Mouse (Mus musculus) hindbrain, postnatal 0 days (tissue): ENCODE data around the gene Slc25a19. TPM values are rescaled to one million over a fixed set of nuclear protein-coding genes. Genes with fewer than 3 reads are reported as not detected.

Source experiments
- ATAC-seq: fragments of 200-750 bp; cut with Nextera tagmentation; 2 replicates; pipeline ENCODE4 v1.8.0; 2017; ENCODE audit warnings: mild to moderate bottlenecking, moderate TSS enrichment, moderate library complexity
- DNase-seq: peaks from one replicate; pipeline ENCODE4 v3.0.0-alpha.2; 2015; ENCODE audit warnings: low spot score
- H3K27ac ChIP-seq: fragments of 300-500 bp; sonication (generic); 2 replicates; pipeline ENCODE4 v1.5.1; 2014; ENCODE audit warnings: mild to moderate bottlenecking
- H3K27me3 ChIP-seq: fragments of 300-500 bp; sonication (generic); 2 replicates; pipeline ENCODE4 v1.6.1; 2014; ENCODE audit warnings: low read length, mixed read lengths; ENCODE audit not compliant: insufficient read depth
- H3K36me3 ChIP-seq: fragments of 300-500 bp; sonication (generic); 2 replicates; pipeline ENCODE4 v1.6.1; 2014; ENCODE audit warnings: low read length, mixed read lengths; ENCODE audit not compliant: insufficient read depth
- H3K4me1 ChIP-seq: fragments of 300-500 bp; sonication (generic); 2 replicates; pipeline ENCODE4 v1.6.1; 2014; ENCODE audit warnings: antibody characterized with exemption, low read length, mixed read lengths; ENCODE audit not compliant: insufficient read depth
- H3K4me2 ChIP-seq: fragments of 300-500 bp; sonication (generic); 2 replicates; pipeline ENCODE4 v1.6.1; 2014; ENCODE audit warnings: low read depth, mild to moderate bottlenecking, low read length, moderate library complexity, mixed read lengths
- H3K4me3 ChIP-seq: fragments of 300-500 bp; sonication (generic); 2 replicates; pipeline ENCODE4 v1.5.1; 2014; ENCODE audit warnings: low read length
- H3K9ac ChIP-seq: fragments of 300-500 bp; sonication (generic); replicated peaks from 2 replicates; pipeline ENCODE4 v1.6.1; 2014; ENCODE audit warnings: mild to moderate bottlenecking, low read length, moderate library complexity, mixed read lengths
- H3K9me3 ChIP-seq: fragments of 300-500 bp; sonication (generic); 2 replicates; pipeline ENCODE4 v1.6.1; 2016; ENCODE audit warnings: low read length, mixed read lengths
- CTCF ChIP-seq: IDR thresholded peaks from 2 replicates; pipeline ENCODE4 v1.5.1; 2016; ENCODE audit warnings: antibody characterized with exemption, control low read depth, low read depth
- WGBS: fragments of 180-500 bp; shearing (Covaris S2); extraction: QIAGEN DNeasy Blood & Tissue Kit; methylation state at CpG from one replicate; pipeline ENCODE4 v1.1.7; 2014; 5-methylcytosine and 5-hydroxymethylcytosine counted together
- polyA plus RNA-seq: library from polyadenylated mRNA; unstranded; fragments of >200 nt; fragmentation: Nextera tagmentation; extraction: Ambion mirVana; gene quantifications from 2 replicates; pipeline ENCODE4 v1.2.1, GENCODE M21; 2015
- total RNA-seq: library from RNA; depleted of rRNA; stranded (reverse); fragments of >200 nt; gene quantifications from 2 replicates; pipeline ENCODE4 v1.2.3, GENCODE M21; 2014

Gene Slc25a19
- total and polyA plus RNA-seq, 2 experiments from 2014 or later: 29.5 to 41.8 TPM

DNA sequence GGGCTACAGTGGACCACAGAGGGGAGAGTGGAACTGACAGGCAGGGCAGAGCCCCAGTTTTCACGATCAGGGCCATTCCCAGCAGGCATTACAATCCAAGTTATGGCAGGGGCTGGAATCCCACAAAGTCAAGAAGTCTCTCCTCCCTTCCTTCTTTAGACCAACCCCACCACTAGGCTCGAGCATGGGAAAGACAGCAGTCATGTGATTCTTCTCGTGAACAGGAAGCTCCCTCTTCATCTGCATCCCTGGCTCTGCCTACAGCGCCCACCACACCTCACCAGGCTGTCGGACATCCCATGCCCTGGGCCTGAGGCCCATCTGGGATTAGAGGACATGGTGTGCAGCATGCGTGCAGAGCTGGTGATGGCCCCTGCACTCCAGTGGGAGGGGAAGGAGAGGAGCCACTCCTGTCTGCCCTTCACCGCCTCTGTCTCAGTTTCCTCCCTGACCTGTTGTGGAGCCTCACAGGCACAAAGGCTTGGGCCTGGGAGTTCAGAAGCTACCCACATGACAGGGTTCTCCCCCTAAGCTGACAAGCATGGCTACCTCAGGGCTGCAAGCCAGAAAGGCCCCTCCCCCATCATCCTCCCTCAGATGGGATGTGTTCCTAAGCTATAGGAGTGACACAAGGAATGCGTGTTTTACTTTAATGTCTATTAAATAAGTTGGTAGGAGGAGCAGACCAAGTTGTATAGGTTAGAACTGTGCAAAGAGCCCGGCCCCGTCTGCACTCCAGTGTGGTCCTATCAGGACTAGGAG is 13.6 kb downstream of the Slc25a19 start:
- 85% methylated on average over 10 of the region's 10 CpGs for WGBS
- TF ChIP-seq CTCF: no peak
- DNase-seq (no peak), ATAC-seq (no peak)
- peaks cover 6% of the 10 kb centered on the region; the same call in 1 of the 2 replicates for H3K4me1 ChIP-seq
- H3K9me3 ChIP-seq: no peaks in the 10 kb centered on the region
- peaks cover 14% of the 10 kb centered on the region; the same call in 1 of the 2 replicates for H3K36me3 ChIP-seq
- no peaks in the 10 kb centered on the region for H3K27me3 ChIP-seq
- H3K9ac ChIP-seq: no peak overlapping the region
- no peak overlapping the region for H3K4me2 ChIP-seq
- no peak overlapping the region for H3K27ac ChIP-seq
- H3K4me3 ChIP-seq: no peak overlapping the region

DNA sequence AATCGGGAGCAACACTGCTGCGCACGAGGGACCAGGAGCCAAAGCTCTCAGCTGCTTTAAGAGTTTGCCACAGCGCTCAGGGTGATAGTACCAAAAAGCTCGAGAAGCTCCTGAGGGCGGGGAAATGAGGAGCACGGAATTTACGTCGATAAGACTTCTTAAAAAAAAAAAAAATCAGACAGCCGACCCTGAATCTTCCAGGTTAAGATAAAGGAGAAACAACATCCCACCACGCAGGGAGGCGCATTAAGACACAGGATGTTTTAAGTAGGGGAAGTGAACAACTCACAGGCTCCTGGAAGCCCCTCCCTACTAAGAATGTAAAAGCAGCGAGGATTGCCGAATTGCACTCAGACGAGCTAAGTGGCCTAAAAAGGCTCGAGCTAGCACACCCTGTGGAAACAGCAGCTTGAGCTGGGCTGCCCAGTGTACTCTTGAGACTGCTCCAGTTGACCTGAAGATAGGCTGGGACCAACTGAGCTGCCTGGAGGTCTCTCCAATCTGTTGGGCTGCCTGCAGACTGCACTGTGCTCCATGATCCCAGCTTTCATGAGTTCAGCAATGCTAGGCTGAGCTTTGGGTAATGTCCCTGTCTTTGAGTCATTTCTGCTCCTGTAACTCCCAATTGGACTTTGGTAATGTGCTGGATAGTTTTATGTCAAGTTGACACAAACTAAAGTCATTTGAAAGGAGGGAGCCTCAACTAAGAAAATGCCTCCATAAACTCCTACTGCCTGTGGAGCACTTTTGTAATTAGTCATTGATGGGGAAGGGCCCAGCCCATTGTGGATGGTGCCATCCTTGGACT is 14.8 kb downstream of the Slc25a19 start:
- H3K4me2 ChIP-seq: peak overlapping the region; percentile 95
- no peak for ATAC-seq
- peaks cover 6% of the 10 kb centered on the region; the same call in 1 of the 2 replicates for H3K4me1 ChIP-seq
- no peak for DNase-seq
- WGBS: under 1% methylated on average over 16 of the region's 16 CpGs
- peak overlapping the region; percentile 86 for H3K27ac ChIP-seq
- no peaks in the 10 kb centered on the region for H3K27me3 ChIP-seq
- peaks cover 16% of the 10 kb centered on the region for H3K36me3 ChIP-seq
- TF ChIP-seq CTCF: no peak
- H3K9ac ChIP-seq: peak overlapping the region; percentile 74
- H3K4me3 ChIP-seq: peak overlapping the region; percentile 68
- no peaks in the 10 kb centered on the region for H3K9me3 ChIP-seq

DNA sequence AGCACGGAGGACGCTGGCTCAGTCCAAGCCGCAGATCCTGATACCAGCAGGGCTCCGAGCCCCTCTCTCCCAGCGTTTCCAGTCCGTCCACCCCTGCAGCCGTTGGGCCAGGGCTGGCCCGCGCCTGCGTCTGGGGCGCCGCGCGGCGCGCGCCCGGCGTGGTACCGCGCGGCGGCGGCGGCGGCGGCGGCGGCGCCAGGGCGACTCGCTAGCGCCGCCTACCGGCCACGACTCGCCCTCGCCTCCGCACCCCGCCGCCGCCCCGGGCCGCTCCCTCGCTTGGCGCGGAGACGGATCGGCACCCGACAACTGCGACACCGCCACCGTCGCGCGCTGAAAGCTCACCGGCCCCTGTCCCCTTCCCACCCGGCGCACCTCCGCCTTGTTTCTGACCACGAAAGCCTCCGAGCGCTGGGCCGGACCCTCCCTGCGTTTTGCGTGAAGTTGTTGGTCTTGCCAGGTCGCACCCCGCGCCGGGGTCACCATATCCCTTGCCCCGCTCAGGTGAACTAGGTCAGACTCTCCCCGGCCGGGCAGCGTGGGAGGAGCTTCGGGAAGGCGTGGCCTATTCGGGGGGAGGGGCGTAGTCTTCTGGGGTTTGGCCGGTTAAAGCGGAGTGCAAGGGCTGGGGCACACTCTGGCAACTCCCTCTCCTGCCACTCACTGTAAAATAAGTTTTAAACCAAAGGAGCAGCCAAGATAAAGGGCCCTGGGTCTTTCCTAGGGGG is 15.5 kb downstream of the Slc25a19 start, which contains the start of gene Mif4gd:
TSS of gene Mif4gd (minus strand) at position 560 of the 728 bp plus-strand sequence.
- WGBS: under 1% methylated on average over 68 of the region's 80 CpGs
- H3K4me1 ChIP-seq: peaks cover 6% of the 10 kb centered on the region; the same call in 1 of the 2 replicates

DNA sequence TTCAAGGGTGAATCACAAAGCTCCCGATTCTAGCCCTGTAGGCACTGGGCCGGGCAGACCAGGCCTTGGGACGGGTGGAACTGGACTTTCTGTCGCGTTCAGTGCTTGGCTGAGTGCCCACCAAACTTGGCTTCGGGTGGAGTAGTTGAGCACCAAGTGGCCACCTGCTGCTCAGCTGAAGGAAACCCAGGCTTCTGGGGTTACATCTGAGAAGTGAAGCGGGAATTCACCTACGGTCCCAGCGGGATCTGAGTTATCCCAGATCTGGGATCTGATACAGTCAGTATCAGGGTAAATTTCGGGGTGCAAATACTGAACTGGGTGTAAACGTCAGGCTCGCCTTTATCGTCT is 16.1 kb downstream of the Slc25a19 start:
- WGBS: 2% methylated on average over 13 of the region's 13 CpGs
- peaks cover 29% of the 10 kb centered on the region for H3K36me3 ChIP-seq
- ATAC-seq: peak; percentile 28; the same call in 1 of the 2 replicates

More for the DNA sequence above, 15.5 kb downstream of the Slc25a19 start, which contains the start of gene Mif4gd:
- ATAC-seq (peak; percentile 80), DNase-seq (peak; percentile 84)
- H3K4me3 ChIP-seq: peak within 1 kb of the TSS; percentile 68
- peak within 1 kb of the TSS; percentile 86 for H3K27ac ChIP-seq
- no peaks in the 10 kb centered on the region for H3K27me3 ChIP-seq
- no peak; the same call in 1 of the 2 replicates for TF ChIP-seq CTCF
- peak within 1 kb of the TSS; percentile 74 for H3K9ac ChIP-seq
- H3K36me3 ChIP-seq: peaks cover 24% of the 10 kb centered on the region
- H3K9me3 ChIP-seq: no peaks in the 10 kb centered on the region
- H3K4me2 ChIP-seq: peak within 1 kb of the TSS; percentile 95

DNA sequence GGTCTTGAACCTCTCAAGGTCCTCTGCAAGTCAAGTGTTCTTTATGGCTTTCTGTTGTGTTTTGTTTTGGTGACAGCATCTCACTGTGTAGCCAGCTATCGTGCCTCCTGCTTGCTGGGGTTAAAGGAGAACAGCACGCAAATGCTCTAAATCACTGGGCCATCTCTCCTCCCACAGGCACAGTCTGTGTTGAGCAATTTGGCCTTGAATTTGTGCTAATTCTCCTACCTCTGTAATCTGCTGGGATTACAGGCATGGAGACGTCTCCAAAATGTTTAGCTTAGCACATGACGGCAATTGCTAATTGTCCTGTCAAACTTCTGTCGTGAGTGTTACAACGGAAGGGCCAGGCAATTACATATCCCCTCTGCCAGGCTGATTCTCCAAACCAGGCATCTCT is 16.9 kb downstream of the Slc25a19 start:
- H3K9me3 ChIP-seq: no peaks in the 10 kb centered on the region
- no peak overlapping the region for H3K4me3 ChIP-seq
- DNase-seq (no peak), ATAC-seq (no peak)
- H3K4me1 ChIP-seq: peaks cover 6% of the 10 kb centered on the region; the same call in 1 of the 2 replicates
- no peaks in the 10 kb centered on the region for H3K27me3 ChIP-seq
- H3K9ac ChIP-seq: no peak overlapping the region
- 65% methylated on average over 6 of the region's 6 CpGs for WGBS
- H3K27ac ChIP-seq: no peak overlapping the region
- TF ChIP-seq CTCF: no peak
- peaks cover 37% of the 10 kb centered on the region for H3K36me3 ChIP-seq
- peak overlapping the region; percentile 95 for H3K4me2 ChIP-seq

More for the DNA sequence above, 16.1 kb downstream of the Slc25a19 start:
- DNase-seq: peak; percentile 75
- H3K27me3 ChIP-seq: no peaks in the 10 kb centered on the region
- peaks cover 6% of the 10 kb centered on the region; the same call in 1 of the 2 replicates for H3K4me1 ChIP-seq
- H3K4me2 ChIP-seq: peak overlapping the region; percentile 95
- H3K9me3 ChIP-seq: no peaks in the 10 kb centered on the region
- H3K27ac ChIP-seq: peak overlapping the region; percentile 86; the same call in 1 of the 2 replicates
- peak overlapping the region; percentile 74 for H3K9ac ChIP-seq
- H3K4me3 ChIP-seq: peak overlapping the region; percentile 68
- TF ChIP-seq CTCF: peak; percentile 14; the same call in 1 of the 2 replicates

DNA sequence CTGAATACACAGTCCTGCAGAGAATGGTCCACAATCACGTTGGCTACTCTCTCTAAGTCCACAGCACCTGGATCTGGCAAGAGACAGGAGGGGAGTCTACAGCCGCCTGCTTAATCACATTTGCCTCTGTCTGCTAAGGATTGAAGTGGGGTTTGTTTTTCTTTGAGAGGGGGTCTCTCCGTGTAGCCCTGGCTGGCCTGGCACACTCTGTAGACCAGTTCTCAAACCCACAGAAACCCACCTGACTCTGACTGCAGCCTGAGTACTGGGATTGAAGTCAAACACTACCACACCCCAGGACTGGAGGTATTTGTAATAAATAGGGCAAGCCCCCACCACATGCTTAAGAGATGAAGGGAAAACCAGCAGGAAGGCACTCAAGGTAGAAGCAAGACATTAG is 18.5 kb downstream of the Slc25a19 start:
- Histone ChIP-seq H3K27me3 (no peaks in the 10 kb centered on the region), H3K27ac (peak overlapping the region; percentile 51; the same call in 1 of the 2 replicates), H3K9ac (no peak overlapping the region), H3K4me2 (no peak overlapping the region), H3K4me1 (peaks cover 13% of the 10 kb centered on the region), H3K9me3 (no peaks in the 10 kb centered on the region), H3K36me3 (peaks cover 34% of the 10 kb centered on the region), H3K4me3 (no peak overlapping the region)
- 73% methylated on average over 3 of the region's 3 CpGs for WGBS
- TF ChIP-seq CTCF: no peak
- ATAC-seq (no peak), DNase-seq (no peak)
